Mouse (Mus musculus): ENCODE measurements around the gene Sptbn4.
A peak's percentile ranks its signal among the peaks of the same experiment; 100 is the strongest.
"Not testable (repeated sequence)": the region's sequence is repeated elsewhere in the genome, so short reads cannot be mapped to it uniquely, and the experiment has no call there.

Gene Sptbn4

GRCm38 (mm10) chr7:27447419-27448286 lies at the start of gene Sptbn4, which contains the start of gene Blvrb:
Sptbn4 (minus strand) TSS chr7:27447686.
Blvrb (plus strand) TSS chr7:27447978.
- peak; percentile 100 for DNase-seq

- not testable (repeated sequence) for DNase-seq
These were observed 47.3 kb upstream of the Sptbn4 start for GRCm38 (mm10) chr7:27494659-27495367.

- DNase-seq, result no peak
These were observed 46.0 kb upstream of the Sptbn4 start for GRCm38 (mm10) chr7:27493450-27493849.

DNA sequence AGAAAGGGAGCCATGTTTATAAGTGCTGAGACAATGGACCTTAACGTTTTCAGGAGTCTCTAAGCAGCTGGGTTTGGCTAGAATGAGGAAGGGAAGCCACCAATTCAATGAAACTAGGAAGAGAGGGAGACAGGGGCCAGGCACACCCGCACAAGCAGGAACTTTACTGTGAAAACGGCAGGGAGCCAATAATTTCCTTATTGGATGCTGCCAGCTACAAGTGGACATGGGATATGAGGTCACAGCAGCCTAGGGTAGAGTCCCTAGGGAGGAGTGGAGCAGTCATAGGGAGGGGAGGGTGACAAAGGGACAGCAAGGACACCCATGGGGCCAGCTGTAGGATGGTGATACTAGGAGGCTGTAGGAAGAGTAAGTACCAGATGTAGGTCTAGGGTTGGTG lies 45.5 kb upstream of the Sptbn4 start:
- DNase-seq, result no peak

DNA sequence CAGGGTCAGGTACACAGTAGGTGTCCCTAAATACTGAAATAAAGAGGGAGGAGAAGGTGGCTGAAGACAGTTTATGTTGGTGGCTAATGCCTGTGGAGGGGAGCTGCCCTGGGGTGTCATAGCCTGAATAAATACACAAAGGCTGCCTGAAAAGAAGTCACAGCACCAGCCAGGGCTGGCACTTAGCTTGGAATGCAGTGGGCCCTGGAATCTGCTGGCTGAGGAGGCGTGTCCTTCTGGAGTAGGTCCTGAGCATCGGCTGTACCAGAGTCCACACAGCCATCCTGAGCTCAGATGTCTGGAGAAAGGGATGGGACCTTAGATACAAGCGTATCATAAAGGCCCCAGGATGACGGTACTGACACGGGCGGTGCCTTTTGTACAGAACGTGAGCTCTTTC lies 44.4 kb upstream of the Sptbn4 start:
- DNase-seq, result no peak

GRCm38 (mm10) chr7:27490543-27491329 lies 43.2 kb upstream of the Sptbn4 start:
- peak; percentile 86 for DNase-seq

DNA sequence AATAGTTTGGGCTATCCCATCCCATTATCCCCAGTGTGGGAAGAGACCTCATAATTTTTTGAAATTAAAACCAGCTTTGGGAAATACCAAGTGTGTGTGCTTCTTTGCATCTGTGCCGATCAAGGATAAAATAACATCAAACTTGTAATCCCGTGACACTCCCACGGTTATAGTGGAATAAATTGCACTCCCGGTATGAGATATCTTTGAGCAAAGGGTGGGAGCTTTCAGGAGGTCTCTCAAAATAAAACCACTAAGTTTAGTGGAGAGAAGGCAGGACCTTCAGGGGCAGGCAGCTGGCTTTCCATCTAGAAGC lies 42.7 kb upstream of the Sptbn4 start:
- no peak for DNase-seq

DNA sequence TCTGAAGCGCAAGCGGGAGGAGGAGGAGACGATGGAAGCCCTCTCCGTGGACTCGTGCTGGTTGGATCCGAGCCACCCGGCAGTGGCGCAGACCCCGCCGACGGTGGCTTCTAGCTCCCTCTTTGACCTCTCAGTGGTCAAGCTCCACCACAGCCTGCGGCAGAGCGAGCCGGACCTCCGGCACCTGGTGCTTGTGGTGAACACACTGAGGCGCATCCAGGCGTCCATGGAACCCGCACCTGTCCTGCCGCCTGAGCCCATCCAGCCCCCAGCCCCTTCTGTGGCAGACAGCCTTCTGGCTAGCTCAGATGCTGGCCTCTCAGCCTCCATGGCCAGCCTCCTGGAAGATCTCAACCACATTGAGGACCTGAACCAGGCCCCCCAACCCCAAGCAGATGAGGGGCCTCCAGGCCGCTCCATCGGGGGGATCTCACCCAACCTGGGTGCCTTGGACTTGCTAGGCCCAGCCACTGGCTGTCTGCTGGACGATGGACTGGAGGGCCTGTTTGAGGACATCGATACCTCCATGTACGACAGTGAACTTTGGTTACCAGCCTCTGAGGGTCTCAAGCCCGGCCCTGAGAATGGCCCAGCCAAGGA lies 41.9 kb upstream of the Sptbn4 start:
- DNase-seq, result no peak

- no peak for DNase-seq
These were observed 40.3 kb upstream of the Sptbn4 start for GRCm38 (mm10) chr7:27487740-27488268.

DNA sequence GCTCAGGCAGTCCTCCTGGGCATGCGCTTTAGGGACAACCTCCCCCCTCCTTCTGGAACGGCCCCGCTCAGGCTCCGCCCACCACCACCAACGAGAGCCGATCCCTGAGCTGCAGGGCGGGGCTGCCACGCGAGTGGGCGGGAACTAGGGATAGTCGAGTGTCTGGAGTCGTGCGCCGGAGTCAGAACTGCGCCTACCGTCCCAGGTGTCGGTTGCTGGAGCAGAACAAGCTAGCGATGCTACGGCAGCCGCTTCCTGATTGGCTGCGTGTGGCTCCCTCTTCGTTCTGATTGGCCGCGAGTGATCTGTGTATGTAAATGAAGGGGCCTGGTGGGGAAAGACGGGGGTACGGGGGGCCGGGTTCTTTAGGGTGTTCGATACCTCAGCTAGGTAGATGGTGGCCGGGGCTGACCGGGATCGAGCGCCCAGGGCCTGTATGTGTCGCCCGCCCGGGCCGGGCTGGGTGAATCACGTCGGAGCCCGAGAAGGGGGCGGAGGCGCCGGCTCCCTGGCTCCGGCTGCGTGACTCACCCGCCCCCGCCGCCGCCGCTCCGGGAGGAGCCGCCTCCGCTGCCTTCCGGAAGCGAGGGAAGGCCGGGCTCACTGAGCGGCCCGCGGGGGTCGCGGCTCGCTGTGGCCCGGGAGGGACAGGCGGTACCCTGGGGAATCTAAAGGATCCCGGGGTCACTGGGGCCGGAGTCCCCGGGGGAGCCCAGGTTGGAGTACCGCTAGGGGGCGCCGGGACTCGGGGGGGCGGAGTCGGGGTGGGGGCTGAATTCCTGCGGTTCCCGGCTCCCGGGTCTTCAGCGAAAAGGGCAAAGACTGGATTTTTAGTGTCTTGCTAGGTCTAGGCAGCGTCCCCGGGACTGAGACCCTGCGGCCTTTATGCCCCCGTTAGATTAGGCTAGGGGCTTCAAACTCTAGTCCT lies 39.5 kb upstream of the Sptbn4 start, which contains the start of gene Sertad1:
Sertad1 (plus strand) TSS at position 141 of the 928 bp plus-strand sequence.
- peak; percentile 99 for DNase-seq

GRCm38 (mm10) chr7:27486102-27486769 lies 38.8 kb upstream of the Sptbn4 start:
- no peak for DNase-seq

GRCm38 (mm10) chr7:27483860-27484259 lies 36.4 kb upstream of the Sptbn4 start:
- no peak for DNase-seq

DNA sequence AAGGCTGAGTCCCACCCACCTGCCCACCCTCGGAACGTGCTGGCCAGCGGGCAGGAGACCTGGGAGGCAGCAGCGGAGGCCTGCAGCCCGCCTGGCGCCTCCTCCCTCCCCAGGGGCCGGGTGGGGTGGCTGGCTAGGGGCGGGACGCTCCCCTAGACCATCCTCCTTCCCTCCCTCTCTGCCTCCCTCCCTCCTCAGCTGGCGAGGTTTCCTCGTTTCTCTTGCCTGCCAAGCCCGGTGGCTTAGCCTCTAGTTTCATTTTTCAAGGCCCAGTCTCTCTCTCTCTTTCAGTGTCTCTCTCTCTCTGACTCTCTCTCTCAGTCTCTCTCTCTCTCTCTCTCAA lies 34.1 kb upstream of the Sptbn4 start:
- DNase-seq, result peak; percentile 80

DNA sequence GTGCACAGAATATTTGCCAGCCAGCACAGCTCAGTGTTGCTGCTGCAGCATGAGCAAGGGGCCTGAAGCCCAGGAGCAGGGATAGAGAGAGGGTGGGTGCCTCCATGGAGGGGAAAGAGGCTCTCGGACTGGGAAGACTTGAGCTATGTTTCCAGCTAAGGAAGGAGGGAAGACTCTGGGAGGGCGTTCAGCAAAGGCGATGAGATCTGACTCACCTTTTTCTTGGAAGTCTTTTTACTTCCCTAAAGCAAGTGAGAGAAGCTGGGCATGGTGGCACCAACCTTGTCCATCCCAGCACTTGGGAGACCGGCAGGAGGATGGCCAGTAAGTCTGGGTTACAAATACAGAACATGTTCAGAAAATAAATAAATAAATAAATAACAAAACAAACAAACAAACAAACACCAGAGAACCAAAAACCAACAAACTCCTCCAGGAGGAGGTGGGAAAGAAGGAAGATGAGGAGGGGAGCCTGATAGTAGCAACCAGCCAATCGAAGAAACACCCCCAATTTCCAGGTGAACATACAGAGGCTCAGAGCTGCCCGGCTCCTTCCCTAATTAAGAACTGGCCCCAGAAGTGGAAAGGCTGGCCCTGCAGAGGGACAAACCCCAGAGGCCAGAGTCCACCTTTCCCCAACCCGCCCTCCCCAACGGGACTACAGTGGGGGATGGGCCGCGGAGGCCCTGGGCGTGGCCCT lies 33.6 kb upstream of the Sptbn4 start:
- no peak for DNase-seq

DNA sequence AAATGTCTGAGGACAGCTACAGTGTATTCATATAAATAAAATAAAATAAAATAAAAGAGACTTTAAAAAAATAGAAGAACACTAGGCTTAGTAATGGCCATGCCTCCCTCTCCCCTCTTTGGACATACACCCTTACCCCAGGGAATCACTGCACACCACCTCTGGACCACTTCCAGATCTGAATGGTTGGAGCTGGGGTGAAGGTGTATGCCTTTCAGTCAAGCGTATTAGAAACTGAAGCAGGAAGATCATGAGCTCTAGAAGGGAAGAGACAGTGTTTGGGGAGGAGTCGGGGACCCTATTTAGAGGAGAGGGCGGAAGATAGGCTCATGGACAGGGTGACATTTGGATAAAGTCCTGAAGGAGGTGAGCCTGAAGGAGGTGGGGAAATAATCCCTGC lies 33.0 kb upstream of the Sptbn4 start:
- no peak for DNase-seq

DNA sequence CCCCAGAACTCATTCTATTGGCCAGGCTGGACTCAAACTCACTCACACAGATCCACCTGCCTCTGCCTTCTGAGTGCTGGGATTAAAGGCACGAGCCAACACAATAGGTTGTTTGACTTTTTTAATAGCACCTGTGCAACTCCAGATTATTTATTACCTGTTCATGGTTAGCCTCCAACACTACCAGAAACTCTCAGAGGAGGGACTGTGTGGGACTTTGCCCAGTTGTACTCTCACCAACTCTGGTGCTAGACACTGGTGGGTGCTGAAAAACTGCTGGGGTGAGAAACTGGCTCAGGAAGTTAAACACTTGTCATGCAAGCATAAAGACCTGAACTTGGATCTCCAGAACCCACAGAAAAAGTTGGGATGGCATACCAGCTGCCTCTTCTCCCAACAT lies 32.3 kb upstream of the Sptbn4 start:
- no peak for DNase-seq

DNA sequence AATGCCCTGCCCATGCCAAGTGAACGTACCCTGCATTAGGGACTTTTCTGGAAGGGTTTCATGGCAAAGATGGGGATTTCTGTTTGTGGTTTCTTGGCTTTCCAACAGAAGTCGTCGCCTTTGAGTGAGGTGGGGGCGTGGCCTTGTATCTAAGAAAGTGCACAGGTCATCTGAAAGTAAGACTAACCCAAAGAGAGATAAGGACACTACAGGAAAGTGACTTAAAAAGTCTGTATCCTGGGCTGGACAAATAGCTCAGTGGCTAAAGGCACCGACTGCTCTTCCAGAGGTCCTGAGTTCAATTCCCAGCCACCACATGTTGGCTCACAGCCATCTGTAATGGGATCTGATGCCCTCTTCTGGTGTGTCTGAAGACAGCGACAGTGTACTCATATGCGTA lies 31.1 kb upstream of the Sptbn4 start:
- DNase-seq, result no peak

DNA sequence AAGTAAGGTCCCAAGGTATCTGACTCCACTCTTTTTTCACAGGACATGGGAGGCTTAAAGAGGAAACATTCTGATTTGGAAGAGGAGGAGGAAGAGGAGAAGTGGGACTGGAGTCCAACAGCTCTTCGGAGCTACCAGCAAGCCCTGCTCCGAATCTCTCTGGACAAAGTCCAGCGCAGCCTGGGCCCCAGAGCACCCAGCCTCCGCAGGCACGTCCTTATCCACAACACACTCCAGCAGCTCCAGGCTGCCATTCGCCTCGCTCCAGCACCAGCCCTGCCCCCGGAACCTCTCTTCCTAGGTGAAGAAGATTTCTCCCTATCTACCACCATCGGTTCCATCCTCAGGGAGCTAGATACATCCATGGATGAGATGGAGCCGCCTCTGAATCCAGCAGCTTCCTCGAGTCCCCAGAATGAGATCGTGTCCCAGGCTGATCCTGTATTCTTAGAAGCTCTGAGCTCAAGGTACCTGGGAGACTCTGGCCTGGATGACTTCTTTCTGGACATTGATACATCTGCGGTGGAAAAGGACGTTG lies 28.7 kb upstream of the Sptbn4 start:
- no peak for DNase-seq

DNA sequence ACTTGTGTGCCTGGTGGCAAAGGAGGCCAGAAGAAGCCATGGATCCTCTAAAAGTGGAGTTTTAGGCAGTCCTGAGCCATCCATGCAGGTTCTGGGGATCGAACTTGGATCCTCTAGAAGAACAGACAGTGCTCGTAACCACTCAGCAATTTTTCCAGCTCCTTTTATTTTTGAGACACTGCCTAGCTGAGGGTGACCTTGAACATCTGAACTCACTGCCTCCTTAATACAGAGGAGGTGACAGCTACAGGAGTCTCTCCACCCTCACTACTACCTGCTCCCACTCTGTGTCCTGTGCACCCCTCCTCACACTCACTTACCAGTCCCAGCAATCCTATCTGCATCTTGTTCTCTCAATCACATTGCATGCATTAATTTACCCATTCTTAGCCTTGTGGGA lies 28.1 kb upstream of the Sptbn4 start:
- no peak for DNase-seq

DNA sequence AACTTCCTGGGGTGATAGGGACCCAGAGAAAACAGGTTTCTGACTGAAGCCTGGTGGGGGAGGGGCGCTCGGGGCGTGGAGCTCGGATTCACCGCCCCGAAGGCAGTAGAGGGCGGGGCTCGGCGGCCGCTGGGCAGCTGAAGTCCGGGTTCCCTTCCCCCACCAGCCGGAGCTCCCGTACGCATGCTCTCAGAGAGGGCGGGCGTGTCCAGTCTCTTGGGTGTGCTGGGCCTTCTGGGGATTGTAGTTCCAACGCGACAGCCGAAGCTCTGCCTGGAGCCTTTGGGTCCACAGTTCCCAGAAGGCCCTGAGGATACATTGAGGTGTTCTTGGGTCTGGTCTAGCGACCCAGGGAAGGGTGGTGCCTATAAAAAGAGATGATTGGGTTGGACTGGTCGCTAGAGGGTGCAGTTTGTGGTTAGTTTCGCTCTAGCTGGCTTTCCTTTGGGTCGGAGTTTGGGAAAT lies 27.0 kb upstream of the Sptbn4 start:
- peak; percentile 99 for DNase-seq

All from retina, postnatal 1 day (tissue).